Mouse (Mus musculus): ENCODE results near the gene Cyth1. TPM values are rescaled to one million over a fixed set of nuclear protein-coding genes. Genes with fewer than 3 reads are reported as not detected.

The Cyth1 gene
- polyA plus RNA-seq, 1 experiment from 2014 or later = 30.7 TPM

DNA sequence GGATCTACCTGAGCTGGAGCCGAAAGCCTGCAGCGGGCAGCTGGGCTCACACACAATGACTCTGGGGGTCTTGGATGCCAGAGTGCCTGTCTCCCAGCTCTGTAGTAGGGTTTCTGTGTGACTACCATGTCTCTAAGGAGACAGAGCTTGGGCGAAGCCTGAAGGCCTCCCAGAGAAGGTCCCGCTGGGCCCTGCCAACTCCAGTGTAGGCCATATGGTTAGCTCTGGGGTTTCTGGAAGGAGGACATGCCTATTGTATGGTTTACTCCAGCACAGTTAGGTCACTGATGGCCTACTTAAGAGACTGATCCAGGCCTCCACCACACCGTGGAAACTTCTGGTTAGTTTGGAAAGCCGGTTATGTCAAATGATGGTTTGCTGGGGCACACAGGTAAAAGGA, 110.0 kb downstream of the Cyth1 start:
- no peak for ATAC-seq
- no peaks in the 10 kb centered on the region for H3K36me3 ChIP-seq
- 99% methylated on average over 6 of the region's 6 CpGs for WGBS

DNA sequence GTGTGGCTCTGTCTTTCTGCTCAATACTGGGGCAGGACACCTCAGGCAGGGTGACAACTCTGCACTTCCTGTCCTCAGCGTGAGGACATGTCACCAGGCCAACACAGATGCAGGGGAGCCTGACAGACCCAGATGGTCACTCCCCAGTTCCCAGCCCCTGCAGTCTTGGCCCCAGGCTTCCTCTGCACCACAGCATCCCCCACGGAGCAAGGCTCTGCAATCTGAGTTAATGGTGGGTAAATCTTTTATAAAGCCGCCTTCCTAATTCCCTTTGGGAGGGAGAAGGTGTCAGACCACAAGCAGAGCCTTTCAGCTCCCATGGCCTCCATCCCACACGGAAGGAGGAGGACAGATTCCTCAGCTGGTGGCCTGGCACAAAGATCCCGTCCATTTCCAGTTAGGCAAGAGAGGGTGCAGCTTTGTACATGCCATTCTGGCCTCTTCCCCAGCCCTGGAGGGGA, 112.2 kb downstream of the Cyth1 start:
- Histone ChIP-seq H3K27me3 (no peaks in the 10 kb centered on the region), H3K4me3 (replicated peaks) (no peak overlapping the region), H3K4me2 (replicated peaks) (no peak overlapping the region), H3K36me3 (no peaks in the 10 kb centered on the region), H3K4me1 (replicated peaks) (peaks cover 11% of the 10 kb centered on the region), H3K9me3 (no peaks in the 10 kb centered on the region), H3K27ac (no peak overlapping the region), H3K9ac (replicated peaks) (no peak overlapping the region)
- 45% methylated on average over 5 of the region's 5 CpGs for WGBS
- no peak for ATAC-seq

More for the DNA sequence above, 110.0 kb downstream of the Cyth1 start:
- no peak overlapping the region for H3K4me2 ChIP-seq (replicated peaks)
- H3K27ac ChIP-seq = no peak overlapping the region
- H3K4me1 ChIP-seq (replicated peaks) = peaks cover 20% of the 10 kb centered on the region
- H3K27me3 ChIP-seq = no peaks in the 10 kb centered on the region
- no peaks in the 10 kb centered on the region for H3K9me3 ChIP-seq
- no peak overlapping the region for H3K9ac ChIP-seq (replicated peaks)
- H3K4me3 ChIP-seq (replicated peaks) = no peak overlapping the region

DNA sequence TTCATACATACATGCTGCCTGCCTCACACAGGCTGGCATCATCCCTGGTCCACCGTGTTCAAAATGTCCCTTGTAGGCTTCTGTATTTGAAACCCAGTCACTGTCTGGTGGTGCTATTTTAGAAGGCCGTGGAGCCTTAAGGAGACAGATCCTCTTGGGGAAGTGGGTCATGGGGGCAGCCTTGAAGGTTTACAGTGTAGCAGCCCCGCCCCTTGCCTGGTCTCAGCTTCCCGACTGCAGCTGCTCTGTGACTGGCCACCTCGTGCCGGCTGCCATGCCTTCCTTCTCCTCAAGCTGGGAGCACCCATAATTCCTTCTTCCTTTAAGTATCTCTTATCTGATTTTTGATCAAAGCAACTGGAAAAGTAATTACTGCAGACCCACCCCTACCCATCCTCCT, 113.1 kb downstream of the Cyth1 start:
- H3K9ac ChIP-seq (replicated peaks) = no peak overlapping the region
- no peaks in the 10 kb centered on the region for H3K9me3 ChIP-seq
- ATAC-seq = no peak
- H3K4me2 ChIP-seq (replicated peaks) = no peak overlapping the region
- 80% methylated on average over 6 of the region's 6 CpGs for WGBS
- no peaks in the 10 kb centered on the region for H3K27me3 ChIP-seq
- H3K27ac ChIP-seq = no peak overlapping the region
- H3K4me1 ChIP-seq (replicated peaks) = peaks cover 11% of the 10 kb centered on the region
- H3K36me3 ChIP-seq = no peaks in the 10 kb centered on the region
- H3K4me3 ChIP-seq (replicated peaks) = no peak overlapping the region

DNA sequence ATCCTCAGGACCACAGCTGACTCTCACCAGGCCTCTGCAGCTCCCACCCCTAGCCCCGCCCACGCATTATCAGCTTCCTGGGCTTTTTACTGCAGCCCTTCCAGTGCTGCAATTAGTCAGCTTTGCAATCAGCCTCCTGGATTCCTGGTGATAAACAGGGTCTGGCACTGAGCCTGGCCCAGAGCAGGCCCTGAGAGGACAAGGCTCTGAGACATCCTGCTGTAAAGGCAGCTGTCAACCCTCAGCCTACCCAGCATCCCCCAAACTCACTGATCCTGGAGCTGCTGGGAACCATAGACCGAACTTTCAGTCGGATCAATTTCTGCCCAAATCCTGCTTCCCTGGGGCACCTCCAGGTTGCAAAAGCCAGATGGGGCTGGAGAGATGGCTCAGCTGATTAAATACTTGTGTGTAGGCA, 114.6 kb downstream of the Cyth1 start:
- Histone ChIP-seq H3K27ac (peak overlapping the region; percentile 63), H3K9ac (replicated peaks) (no peak overlapping the region), H3K4me1 (replicated peaks) (peaks cover 11% of the 10 kb centered on the region), H3K9me3 (no peaks in the 10 kb centered on the region), H3K27me3 (no peaks in the 10 kb centered on the region), H3K4me3 (replicated peaks) (no peak overlapping the region), H3K4me2 (replicated peaks) (no peak overlapping the region), H3K36me3 (no peaks in the 10 kb centered on the region)
- 22% methylated on average over 4 of the region's 4 CpGs for WGBS
- peak; percentile 76 for ATAC-seq

DNA sequence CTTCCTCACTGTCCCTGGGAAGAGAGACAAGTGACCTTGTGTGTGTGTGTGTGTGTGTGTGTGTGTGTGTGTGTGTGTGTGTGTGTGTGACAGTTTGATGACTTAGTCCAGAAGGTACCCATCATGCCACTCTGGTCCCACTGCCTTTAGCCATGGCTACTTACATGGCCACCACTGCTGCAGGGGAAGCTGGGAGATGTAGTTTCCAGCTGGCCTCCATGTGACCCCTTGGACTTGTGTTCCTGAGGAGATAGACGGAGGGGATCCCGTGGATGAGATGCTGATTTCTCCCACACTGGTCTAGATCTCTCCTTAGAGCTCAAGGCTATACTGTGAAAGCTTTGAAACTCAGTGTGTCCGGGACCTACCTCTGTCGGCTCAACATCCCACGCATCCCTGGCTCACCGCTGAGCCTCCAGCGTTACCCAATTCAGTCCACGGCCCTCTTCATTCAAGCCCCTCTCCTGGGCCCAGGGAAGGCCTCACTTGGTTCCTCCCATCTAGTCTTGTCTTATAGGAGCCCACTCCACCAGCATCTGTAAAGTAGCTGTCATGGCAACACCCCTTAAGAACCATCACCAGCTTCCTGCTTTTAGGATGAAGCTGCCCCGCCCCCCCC, 115.2 kb downstream of the Cyth1 start:
- Histone ChIP-seq H3K36me3 (no peaks in the 10 kb centered on the region), H3K4me2 (replicated peaks) (no peak overlapping the region), H3K27ac (peak overlapping the region; percentile 63), H3K4me1 (replicated peaks) (peaks cover 11% of the 10 kb centered on the region), H3K27me3 (no peaks in the 10 kb centered on the region), H3K4me3 (replicated peaks) (no peak overlapping the region), H3K9me3 (no peaks in the 10 kb centered on the region), H3K9ac (replicated peaks) (no peak overlapping the region)
- WGBS = 51% methylated on average over 9 of the region's 9 CpGs
- ATAC-seq = peak; percentile 57

DNA sequence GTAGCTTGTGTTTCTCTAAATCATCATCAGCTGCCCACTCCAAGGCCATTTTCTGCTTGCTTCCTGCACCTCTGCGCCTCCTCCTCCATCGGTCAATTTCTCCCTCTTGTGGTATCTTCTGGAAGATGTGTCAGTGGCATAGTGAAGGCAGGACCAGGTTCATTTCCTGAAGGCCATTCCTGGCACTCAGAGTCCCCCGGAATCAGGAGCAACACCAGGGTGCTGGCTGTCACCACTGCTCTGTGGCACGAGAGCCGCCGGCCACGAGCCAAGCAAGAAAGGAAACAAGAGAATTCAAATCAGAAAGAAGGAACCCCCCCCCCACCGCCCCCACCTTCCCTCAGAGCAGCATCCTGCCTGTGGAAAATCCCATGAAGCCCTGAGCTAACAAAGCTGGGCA, 116.3 kb downstream of the Cyth1 start:
- H3K27ac ChIP-seq = no peak overlapping the region
- H3K9ac ChIP-seq (replicated peaks) = no peak overlapping the region
- no peaks in the 10 kb centered on the region for H3K9me3 ChIP-seq
- H3K27me3 ChIP-seq = no peaks in the 10 kb centered on the region
- WGBS = 84% methylated on average over 8 of the region's 8 CpGs
- peaks cover 11% of the 10 kb centered on the region for H3K4me1 ChIP-seq (replicated peaks)
- no peak for ATAC-seq
- H3K4me3 ChIP-seq (replicated peaks) = no peak overlapping the region
- no peaks in the 10 kb centered on the region for H3K36me3 ChIP-seq
- H3K4me2 ChIP-seq (replicated peaks) = no peak overlapping the region

DNA sequence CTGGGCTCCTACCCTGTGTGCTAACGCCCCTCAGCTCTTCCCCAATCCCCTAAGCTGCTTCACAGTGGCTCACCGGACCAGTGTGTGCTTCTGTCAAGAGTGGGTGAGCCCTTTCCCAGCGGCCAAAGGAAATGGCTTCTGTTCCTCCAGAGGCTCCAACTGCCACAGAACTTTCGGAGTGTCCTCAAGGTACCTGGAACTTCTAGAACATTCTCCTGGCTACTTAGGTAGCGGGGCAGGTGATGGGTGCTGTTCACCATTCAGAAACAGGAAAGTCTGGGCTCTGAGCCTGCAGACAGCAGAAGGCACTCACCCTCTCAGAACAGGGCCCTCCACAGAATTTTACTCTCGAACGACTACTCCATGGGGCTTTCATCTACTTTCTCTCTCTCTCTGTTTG, 117.9 kb downstream of the Cyth1 start, which contains the start of gene Dnah17:
Gene Dnah17, minus strand, starts transcription at position 101 of the 400 bp plus-strand sequence.
- Histone ChIP-seq H3K36me3 (no peaks in the 10 kb centered on the region), H3K27me3 (no peaks in the 10 kb centered on the region), H3K9ac (replicated peaks) (no peak within 1 kb of the TSS), H3K4me3 (replicated peaks) (no peak within 1 kb of the TSS), H3K4me1 (replicated peaks) (peaks cover 11% of the 10 kb centered on the region), H3K9me3 (no peaks in the 10 kb centered on the region), H3K27ac (no peak within 1 kb of the TSS), H3K4me2 (replicated peaks) (no peak within 1 kb of the TSS)
- no peak for ATAC-seq
- 90% methylated on average over 7 of the region's 7 CpGs for WGBS

DNA sequence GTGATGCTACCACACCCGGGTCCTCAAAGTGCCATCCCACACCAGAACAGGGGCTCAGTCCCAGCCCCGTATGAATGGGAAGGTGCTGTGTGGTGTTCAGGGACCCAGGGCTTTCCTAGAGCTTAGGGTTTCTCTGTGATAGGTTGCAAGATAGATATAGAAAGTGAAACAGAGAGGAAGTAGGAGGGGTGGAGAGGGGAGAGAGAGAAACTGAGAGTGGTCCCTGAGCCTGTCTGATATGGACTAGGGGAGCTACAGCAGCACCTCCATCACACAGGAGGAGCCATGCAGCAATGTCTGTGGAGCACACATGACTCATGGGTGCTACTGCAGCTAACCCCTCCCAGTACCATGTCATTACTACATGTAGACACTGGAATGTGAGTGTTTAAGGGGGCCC, 118.6 kb downstream of the Cyth1 start:
- no peaks in the 10 kb centered on the region for H3K36me3 ChIP-seq
- H3K4me3 ChIP-seq (replicated peaks) = no peak overlapping the region
- no peaks in the 10 kb centered on the region for H3K27me3 ChIP-seq
- no peak overlapping the region for H3K9ac ChIP-seq (replicated peaks)
- WGBS = 91% methylated on average over 2 of the region's 2 CpGs
- no peaks in the 10 kb centered on the region for H3K9me3 ChIP-seq
- ATAC-seq = no peak
- no peak overlapping the region for H3K27ac ChIP-seq
- H3K4me1 ChIP-seq (replicated peaks) = peaks cover 11% of the 10 kb centered on the region
- no peak overlapping the region for H3K4me2 ChIP-seq (replicated peaks)

DNA sequence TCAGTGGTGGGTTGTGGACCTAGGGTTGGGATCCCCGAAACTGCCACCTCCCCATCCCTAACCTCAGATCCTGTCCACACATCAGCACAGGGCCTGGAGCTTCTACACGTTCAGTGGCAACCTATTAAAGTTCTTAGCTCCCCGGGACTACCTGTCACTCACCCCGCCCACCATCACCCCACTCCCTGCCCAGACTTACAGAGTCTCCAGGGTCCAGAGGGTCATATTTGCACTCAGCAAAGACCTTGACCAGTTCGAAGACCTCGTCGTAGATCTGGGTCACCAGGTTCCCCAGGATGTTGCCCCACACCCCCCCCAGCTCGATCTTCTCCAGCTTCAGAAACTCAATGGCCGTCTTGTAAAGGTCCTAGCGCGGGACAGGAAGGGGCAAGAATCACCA, 126.8 kb downstream of the Cyth1 start:
- H3K36me3 ChIP-seq = no peaks in the 10 kb centered on the region
- no peak for ATAC-seq
- no peaks in the 10 kb centered on the region for H3K27me3 ChIP-seq
- no peak overlapping the region for H3K4me2 ChIP-seq (replicated peaks)
- no peak overlapping the region for H3K9ac ChIP-seq (replicated peaks)
- WGBS = 90% methylated on average over 11 of the region's 11 CpGs
- no peak overlapping the region for H3K27ac ChIP-seq
- no peak overlapping the region for H3K4me3 ChIP-seq (replicated peaks)
- H3K9me3 ChIP-seq = no peaks in the 10 kb centered on the region
- no peaks in the 10 kb centered on the region for H3K4me1 ChIP-seq (replicated peaks)

DNA sequence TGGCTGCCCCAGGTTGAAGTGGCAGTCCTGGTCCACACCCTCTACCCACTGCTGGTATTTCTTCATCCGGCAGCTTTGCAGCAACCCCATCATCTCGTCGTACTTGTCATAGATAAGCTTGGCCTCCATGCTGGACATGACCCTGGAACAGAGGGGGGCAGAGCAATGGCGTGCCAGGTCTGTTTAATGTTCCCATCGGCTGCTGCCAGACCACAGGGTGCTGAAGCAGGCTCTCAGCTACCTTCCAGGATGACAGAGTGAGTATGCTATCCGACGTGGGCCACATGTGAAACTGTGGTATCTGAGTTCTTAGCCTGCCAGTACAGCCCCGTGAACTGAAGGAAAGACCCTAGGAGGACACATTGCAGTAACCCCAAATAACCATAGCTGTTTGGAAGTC, 129.6 kb downstream of the Cyth1 start:
- 90% methylated on average over 8 of the region's 8 CpGs for WGBS
- Histone ChIP-seq H3K36me3 (no peaks in the 10 kb centered on the region), H3K4me2 (replicated peaks) (no peak overlapping the region), H3K27me3 (no peaks in the 10 kb centered on the region), H3K27ac (no peak overlapping the region), H3K4me1 (replicated peaks) (no peaks in the 10 kb centered on the region), H3K4me3 (replicated peaks) (no peak overlapping the region), H3K9me3 (no peaks in the 10 kb centered on the region), H3K9ac (replicated peaks) (no peak overlapping the region)
- no peak for ATAC-seq

DNA sequence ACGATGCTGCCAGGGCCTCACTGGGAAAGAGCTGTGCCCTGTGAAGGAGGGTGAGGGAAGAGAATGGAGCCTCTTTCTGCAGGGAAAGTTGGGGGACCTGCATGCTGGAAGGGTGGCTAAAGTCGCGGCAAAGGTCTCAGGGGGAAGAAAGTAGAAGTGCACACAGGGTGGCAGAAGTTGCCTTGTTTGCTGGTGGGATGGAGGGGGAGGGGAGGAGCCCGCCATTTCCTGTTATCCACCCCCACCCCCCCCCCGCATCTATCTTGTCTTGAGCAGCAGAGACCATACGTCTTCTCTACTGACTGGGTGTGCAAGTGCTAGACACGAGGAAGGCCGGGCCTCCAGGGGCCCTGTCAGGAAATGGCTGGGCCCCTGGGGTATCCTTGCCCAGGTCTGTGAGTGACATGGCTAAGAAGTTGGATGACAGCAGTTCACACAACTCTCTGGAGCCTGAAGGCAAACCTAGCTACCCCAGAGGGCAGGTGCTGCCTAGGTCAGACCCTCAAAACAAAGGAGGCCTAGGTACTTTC, 133.7 kb downstream of the Cyth1 start:
- Histone ChIP-seq H3K4me3 (replicated peaks) (no peak overlapping the region), H3K27ac (no peak overlapping the region), H3K36me3 (no peaks in the 10 kb centered on the region), H3K9ac (replicated peaks) (no peak overlapping the region), H3K4me2 (replicated peaks) (no peak overlapping the region), H3K4me1 (replicated peaks) (no peaks in the 10 kb centered on the region), H3K27me3 (no peaks in the 10 kb centered on the region), H3K9me3 (no peaks in the 10 kb centered on the region)
- 84% methylated on average over 8 of the region's 8 CpGs for WGBS
- ATAC-seq = no peak

DNA sequence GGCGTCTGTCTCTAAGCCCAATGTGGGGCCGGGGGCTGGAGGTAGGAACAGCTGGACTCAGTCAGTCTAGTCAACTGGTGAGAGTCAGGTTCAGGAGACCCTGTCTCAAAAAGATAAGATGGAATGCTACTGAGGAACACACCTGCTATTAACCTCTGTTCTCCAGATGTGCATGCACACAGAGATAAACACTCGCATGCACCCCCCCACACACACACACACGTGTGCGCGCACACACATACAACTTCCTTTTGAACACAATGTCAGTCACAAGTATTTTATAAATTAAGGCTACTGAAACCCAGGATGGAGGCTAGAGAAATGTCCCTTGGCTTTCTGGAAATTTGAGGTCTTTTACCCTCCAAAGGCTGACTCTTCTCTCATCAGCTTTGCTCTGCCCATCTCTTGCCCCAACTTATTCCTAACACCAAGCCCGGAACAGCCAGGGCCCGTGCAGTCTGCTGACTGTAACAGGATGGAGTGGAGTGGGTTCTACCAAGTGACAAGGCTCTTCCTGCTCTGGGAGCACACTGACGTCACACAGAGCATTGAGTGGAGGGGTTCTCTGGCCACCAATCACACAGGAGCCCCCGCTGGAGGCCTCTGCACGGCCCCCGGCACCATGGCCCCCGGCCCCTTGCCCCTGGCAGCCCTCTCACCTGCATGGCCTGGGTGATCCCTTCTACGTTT, 134.7 kb downstream of the Cyth1 start:
- ATAC-seq = no peak
- no peak overlapping the region for H3K4me3 ChIP-seq (replicated peaks)
- H3K36me3 ChIP-seq = no peaks in the 10 kb centered on the region
- no peaks in the 10 kb centered on the region for H3K27me3 ChIP-seq
- H3K9ac ChIP-seq (replicated peaks) = no peak overlapping the region
- H3K4me1 ChIP-seq (replicated peaks) = no peaks in the 10 kb centered on the region
- WGBS = 87% methylated on average over 14 of the region's 14 CpGs
- no peak overlapping the region for H3K4me2 ChIP-seq (replicated peaks)
- no peak overlapping the region for H3K27ac ChIP-seq
- H3K9me3 ChIP-seq = no peaks in the 10 kb centered on the region

Data from midbrain, embryonic 13.5 days (tissue).